Mouse (Mus musculus) retina, postnatal 1 day (tissue): ENCODE results near the gene Gm28372.
"Not testable (repeated sequence)": the region's sequence is repeated elsewhere in the genome, so short reads cannot be mapped to it uniquely, and the experiment has no call there.

Experiments
- DNase-seq: peaks from one replicate; pipeline ENCODE4 v3.0.0-alpha.2; 2012

The Gm28372 gene

GRCm38 (mm10) chr2:130404939-130405338 lies at the start of gene Gm28372, which contains the start of gene 1700020A23Rik:
TSS of gene Gm28372 (plus strand) at chr2:130405239.
TSS of gene 1700020A23Rik (plus strand) at chr2:130405259.
- no peak for DNase-seq

- no peak for DNase-seq
Measured at GRCm38 (mm10) chr2:130357551-130357950, 47.5 kb upstream of the Gm28372 start.

- no peak for DNase-seq
Measured at GRCm38 (mm10) chr2:130358852-130359251, 46.2 kb upstream of the Gm28372 start.

- DNase-seq, result peak; percentile 73
Measured at GRCm38 (mm10) chr2:130362511-130363026, 42.5 kb upstream of the Gm28372 start.

GRCm38 (mm10) chr2:130365211-130366094 lies 39.6 kb upstream of the Gm28372 start:
- DNase-seq, result peak; percentile 77

- no peak for DNase-seq
Measured at GRCm38 (mm10) chr2:130367386-130367785, 37.7 kb upstream of the Gm28372 start.

- DNase-seq, result not testable (repeated sequence)
Measured at GRCm38 (mm10) chr2:130373026-130373425, 32.0 kb upstream of the Gm28372 start.

GRCm38 (mm10) chr2:130374951-130375350 lies 30.1 kb upstream of the Gm28372 start:
- DNase-seq, result no peak

GRCm38 (mm10) chr2:130383205-130383604 lies 21.8 kb upstream of the Gm28372 start:
- DNase-seq, result no peak

- DNase-seq, result no peak
Measured at GRCm38 (mm10) chr2:130383895-130384294, 21.1 kb upstream of the Gm28372 start.

- DNase-seq, result no peak
Measured at GRCm38 (mm10) chr2:130386212-130386611, 18.8 kb upstream of the Gm28372 start.

GRCm38 (mm10) chr2:130388796-130389195 lies 16.2 kb upstream of the Gm28372 start:
- peak; percentile 30 for DNase-seq

- DNase-seq, result no peak
Measured at GRCm38 (mm10) chr2:130390993-130391625, 13.9 kb upstream of the Gm28372 start.

- no peak for DNase-seq
Measured at GRCm38 (mm10) chr2:130392836-130393235, 12.2 kb upstream of the Gm28372 start.

- no peak for DNase-seq
Measured at GRCm38 (mm10) chr2:130395696-130396095, 9.3 kb upstream of the Gm28372 start.

GRCm38 (mm10) chr2:130397186-130397985 lies 7.7 kb upstream of the Gm28372 start, which contains the start of gene Cpxm1:
TSS of gene Cpxm1 (minus strand) at chr2:130397574.
- peak; percentile 79 for DNase-seq

GRCm38 (mm10) chr2:130398091-130398490 lies 6.9 kb upstream of the Gm28372 start:
- DNase-seq, result peak; percentile 7

- DNase-seq, result no peak
Measured at GRCm38 (mm10) chr2:130400046-130400445, 5.0 kb upstream of the Gm28372 start.

GRCm38 (mm10) chr2:130401891-130402290 lies 3.1 kb upstream of the Gm28372 start:
- no peak for DNase-seq

GRCm38 (mm10) chr2:130406178-130406577 lies 1.1 kb downstream of the Gm28372 start, which contains the start of gene Tmem239:
TSS of gene Tmem239 (plus strand) at chr2:130406478.
- no peak for DNase-seq

- peak; percentile 62 for DNase-seq
Measured at GRCm38 (mm10) chr2:130408194-130408593, 3.2 kb downstream of the Gm28372 start.
